Mouse (Mus musculus) CH12.LX (cell line): ENCODE data around the gene Naa35. TPM values are rescaled to one million over a fixed set of nuclear protein-coding genes. Genes with fewer than 3 reads are reported as not detected.

Experiments
- DNase-seq: peaks from one replicate; pipeline ENCODE4 v3.0.0-alpha.2; 2013; ENCODE audit errors: extremely low read depth
- H3K27ac ChIP-seq: 2 replicates; pipeline ENCODE4 v1.5.1; 2012; ENCODE audit warnings: low read depth, mild to moderate bottlenecking, control low read depth, moderate library complexity; ENCODE audit not compliant: insufficient read depth
- H3K27me3 ChIP-seq: replicated peaks from 2 replicates; pipeline ENCODE3; 2012; ENCODE audit warnings: inconsistent platforms
- H3K36me3 ChIP-seq, 2 experiments: replicated peaks in 1 of 2; 2 replicates each; pipeline versions ENCODE3 to v1.6.1; 2012; ENCODE audit warnings: inconsistent platforms in 1 of 2, low read length in 1 of 2, mild to moderate bottlenecking in 1 of 2, mixed read lengths in 1 of 2, moderate library complexity in 1 of 2; ENCODE audit not compliant: control insufficient read depth in 1 of 2, insufficient read depth in 1 of 2
- H3K4me1 ChIP-seq, 2 experiments: 2 replicates each; pipeline ENCODE4 v1.6.1; 2012; ENCODE audit warnings: inconsistent platforms in 1 of 2, moderate library complexity in 1 of 2; ENCODE audit not compliant: insufficient read depth in 2 of 2, control insufficient read depth in 1 of 2
- H3K4me2 ChIP-seq: 2 replicates; pipeline ENCODE4 v1.6.1; 2012; ENCODE audit warnings: low read depth, mild to moderate bottlenecking, control low read depth; ENCODE audit not compliant: poor library complexity, insufficient read depth, severe bottlenecking
- H3K4me3 ChIP-seq, 3 experiments: fragments of 150-350 bp in 1 of 3; sonication (generic) in 1 of 3; replicated peaks in 1 of 3; 2 replicates each; pipeline versions ENCODE3 to v1.5.1; 2011 to 2012; ENCODE audit warnings: low read depth in 2 of 3, low read length in 2 of 3, mild to moderate bottlenecking in 2 of 3, moderate library complexity in 2 of 3, control low read depth in 1 of 3, improper control_type of control experiment in 1 of 3, inconsistent platforms in 1 of 3, mixed read lengths in 1 of 3; ENCODE audit not compliant: poor library complexity in 1 of 3
- H3K79me2 ChIP-seq: replicated peaks from 2 replicates; pipeline ENCODE4 v1.6.1; 2012; ENCODE audit warnings: mild to moderate bottlenecking, moderate library complexity; ENCODE audit not compliant: control insufficient read depth, poor library complexity, insufficient read depth, severe bottlenecking; ENCODE audit errors: extremely low read depth
- H3K9ac ChIP-seq: 2 replicates; pipeline ENCODE4 v1.6.1; 2012; ENCODE audit warnings: low read depth, mild to moderate bottlenecking, control low read depth, moderate library complexity; ENCODE audit not compliant: insufficient read depth
- H3K9me3 ChIP-seq: replicated peaks from 2 replicates; pipeline ENCODE3; 2012; ENCODE audit warnings: low read length, inconsistent platforms, mixed read lengths
- BHLHE40 ChIP-seq: IDR thresholded peaks from 2 replicates; pipeline ENCODE4 v1.6.1; 2011; ENCODE audit warnings: mild to moderate bottlenecking, low read depth, low read length, improper control_type of control experiment
- CHD1 ChIP-seq: IDR thresholded peaks from 2 replicates; pipeline ENCODE4 v1.6.1; 2012; ENCODE audit warnings: low read depth, low read length, improper control_type of control experiment, inconsistent platforms
- CHD2 ChIP-seq: IDR thresholded peaks from 2 replicates; pipeline ENCODE4 v1.6.1; 2011; ENCODE audit warnings: low read length, improper control_type of control experiment
- CTCF ChIP-seq, 2 experiments: IDR thresholded peaks in 1 of 2; conservative IDR thresholded peaks in 1 of 2; 2 replicates each; pipeline ENCODE4 v1.5.1; 2011 to 2012; ENCODE audit warnings: low read depth in 2 of 2, low read length in 2 of 2, improper control_type of control experiment in 1 of 2, inconsistent platforms in 1 of 2, mild to moderate bottlenecking in 1 of 2, moderate library complexity in 1 of 2
- ELF1 ChIP-seq: IDR thresholded peaks from 2 replicates; pipeline ENCODE4 v1.6.1; 2014; ENCODE audit warnings: low read depth, mild to moderate bottlenecking, inconsistent platforms, low read length, improper control_type of control experiment
- EP300 ChIP-seq: IDR thresholded peaks from 2 replicates; pipeline ENCODE4 v1.6.1; 2011; ENCODE audit warnings: low read length, improper control_type of control experiment
- GABPA ChIP-seq: IDR thresholded peaks from 2 replicates; pipeline ENCODE4 v1.6.1; 2012; ENCODE audit warnings: low read depth, low read length, improper control_type of control experiment, inconsistent platforms; ENCODE audit not compliant: insufficient replicate concordance
- IRF4 ChIP-seq: IDR thresholded peaks from 2 replicates; pipeline ENCODE4 v1.6.1; 2014; ENCODE audit warnings: low read depth, mild to moderate bottlenecking, inconsistent platforms, low read length, improper control_type of control experiment
- JUN ChIP-seq: IDR thresholded peaks from 2 replicates; pipeline ENCODE4 v1.6.1; 2011; ENCODE audit warnings: low read depth, mild to moderate bottlenecking, low read length, improper control_type of control experiment, moderate library complexity; ENCODE audit not compliant: insufficient read depth
- KAT2A ChIP-seq: IDR thresholded peaks from 2 replicates; pipeline ENCODE4 v1.6.1; 2012; ENCODE audit warnings: low read length, improper control_type of control experiment, inconsistent platforms; ENCODE audit not compliant: insufficient replicate concordance
- MAFK ChIP-seq: IDR thresholded peaks from 2 replicates; pipeline ENCODE4 v1.6.1; 2011; ENCODE audit warnings: low read length, improper control_type of control experiment; ENCODE audit not compliant: insufficient replicate concordance
- MAX ChIP-seq: IDR thresholded peaks from 2 replicates; pipeline ENCODE4 v1.6.1; 2011; ENCODE audit warnings: low read length, improper control_type of control experiment
- MAZ ChIP-seq: IDR thresholded peaks from 2 replicates; pipeline ENCODE4 v1.6.1; 2012; ENCODE audit warnings: low read depth, mild to moderate bottlenecking, inconsistent platforms, low read length, improper control_type of control experiment, moderate library complexity
- MXI1 ChIP-seq: IDR thresholded peaks from 2 replicates; pipeline ENCODE4 v1.6.1; 2011; ENCODE audit warnings: mild to moderate bottlenecking, low read depth, low read length, improper control_type of control experiment
- NELFE ChIP-seq: IDR thresholded peaks from 2 replicates; pipeline ENCODE4 v1.6.1; 2011; ENCODE audit warnings: low read depth, low read length, improper control_type of control experiment
- POLR2A ChIP-seq: IDR thresholded peaks from 2 replicates; pipeline ENCODE4 v1.6.1; 2011; ENCODE audit warnings: low read depth, mild to moderate bottlenecking, improper control_type of control experiment, low read length
- RCOR1 ChIP-seq: conservative IDR thresholded peaks from 2 replicates; pipeline ENCODE4 v1.6.1; 2012; ENCODE audit warnings: low read depth, mild to moderate bottlenecking, inconsistent platforms, low read length, improper control_type of control experiment
- SIN3A ChIP-seq: IDR thresholded peaks from 2 replicates; pipeline ENCODE4 v1.6.1; 2012; ENCODE audit warnings: low read length, improper control_type of control experiment, inconsistent platforms
- SMC3 ChIP-seq: IDR thresholded peaks from 2 replicates; pipeline ENCODE4 v1.6.1; 2011; ENCODE audit warnings: low read depth, low read length, improper control_type of control experiment
- TCF12 ChIP-seq: IDR thresholded peaks from 2 replicates; pipeline ENCODE4 v1.6.1; 2014; ENCODE audit warnings: low read depth, mild to moderate bottlenecking, inconsistent platforms, low read length, improper control_type of control experiment
- UBTF ChIP-seq: IDR thresholded peaks from 2 replicates; pipeline ENCODE4 v1.6.1; 2012; ENCODE audit warnings: low read depth, mild to moderate bottlenecking, inconsistent platforms, low read length, improper control_type of control experiment, moderate library complexity
- USF1 ChIP-seq: IDR thresholded peaks from 2 replicates; pipeline ENCODE4 v1.6.1; 2014; ENCODE audit warnings: low read depth, mild to moderate bottlenecking, inconsistent platforms, low read length, improper control_type of control experiment
- USF2 ChIP-seq: conservative IDR thresholded peaks from 2 replicates; pipeline ENCODE4 v1.6.1; 2011; ENCODE audit warnings: low read depth, low read length, improper control_type of control experiment
- ZKSCAN1 ChIP-seq: IDR thresholded peaks from 2 replicates; pipeline ENCODE4 v1.6.1; 2012; ENCODE audit warnings: low read depth, inconsistent platforms, low read length, improper control_type of control experiment, borderline replicate concordance
- ZNF384 ChIP-seq: IDR thresholded peaks from 2 replicates; pipeline ENCODE4 v1.6.1; 2012; ENCODE audit warnings: low read depth, low read length, improper control_type of control experiment, inconsistent platforms
- dilution Hi-C: fragments of 300-500 bp; cut with MboI; formaldehyde crosslinking; loops from 2 replicates; pipeline ENCODE4 v1.14.3; 2020; ENCODE audit warnings: low sequenced_read_pairs; ENCODE audit not compliant: extremely low pct_unique_long_range_greater_than_20kb, extremely low pct_ligation_motif_present
- in situ Hi-C: fragments of 300-500 bp; cut with MboI; formaldehyde crosslinking; loops from 3 replicates; pipeline ENCODE4 v1.14.3; 2019; ENCODE audit warnings: low sequenced_read_pairs, low pct_ligation_motif_present, low pct_unique_long_range_greater_than_20kb, mixed read lengths
- polyA plus RNA-seq: library from polyadenylated mRNA; unstranded; fragments of >175 nt; gene quantifications from 2 replicates; pipeline ENCODE4 v1.2.1, GENCODE M21; 2012; ENCODE audit warnings: low read depth; ENCODE audit not compliant: insufficient read length
- total RNA-seq, 2 experiments: library from RNA; depleted of rRNA; stranded (reverse); fragments of 300-350 nt in 1 of 2; fragments of >200 nt in 1 of 2; gene quantifications; 2 replicates each; pipeline ENCODE4 v1.2.3; 2012 to 2014

Gene Naa35
- total and polyA plus RNA-seq, 3 experiments = 46.8 to 60.2 (median 56.4) TPM

GRCm38 (mm10) chr13:59555613-59556192 lies 29.4 kb upstream of the Naa35 start:
- Histone ChIP-seq H3K4me2 (peak overlapping the region; percentile 55; the same call in 1 of the 2 replicates), H3K9me3 (no peaks in the 10 kb centered on the region), H3K4me3 (no peak overlapping the region), H3K36me3 (peaks cover 0 to 2% of the 10 kb centered on the region in 2 experiments), H3K4me1 (peaks cover 10 to 23% of the 10 kb centered on the region in 2 experiments), H3K79me2 (no peaks in the 10 kb centered on the region), H3K27me3 (no peaks in the 10 kb centered on the region), H3K9ac (no peak overlapping the region; the same call in 1 of the 2 replicates), H3K27ac (no peak overlapping the region)
- TF ChIP-seq CTCF (conservative IDR thresholded peaks at IDR 0.05 in 1 of 2, IDR thresholded peaks at IDR 0.05 in 1 of 2; ENCODE audit: low read depth in 2 of 2, low read length in 2 of 2) = no peak
- no peak for TF ChIP-seq UBTF
- no peak for TF ChIP-seq MAZ
- no peak for TF ChIP-seq MAFK
- TF ChIP-seq MXI1 = no peak
- no peak for TF ChIP-seq EP300
- no peak for TF ChIP-seq ELF1
- TF ChIP-seq BHLHE40 = no peak
- TF ChIP-seq CHD2 = no peak
- TF ChIP-seq ZNF384 = no peak
- no peak for TF ChIP-seq NELFE
- no peak for TF ChIP-seq SIN3A
- TF ChIP-seq SMC3 = no peak
- no peak for DNase-seq
- in situ Hi-C loops (no loop called here), dilution Hi-C loops (no loop called here)

GRCm38 (mm10) chr13:59556670-59557069 lies 28.4 kb upstream of the Naa35 start:
- H3K27ac ChIP-seq = no peak overlapping the region
- H3K9ac ChIP-seq = peak overlapping the region; percentile 52
- peak overlapping the region; percentile 90 for H3K4me2 ChIP-seq
- peak overlapping the region; percentile 77 to 86 (median 79) for H3K4me3 ChIP-seq
- H3K9me3 ChIP-seq = no peaks in the 10 kb centered on the region
- peak; percentile 45 for DNase-seq
- H3K79me2 ChIP-seq = no peaks in the 10 kb centered on the region
- in situ Hi-C loops = no loop called here
- peaks cover 10 to 23% of the 10 kb centered on the region in 2 experiments for H3K4me1 ChIP-seq
- peaks cover 0 to 2% of the 10 kb centered on the region in 2 experiments for H3K36me3 ChIP-seq
- TF ChIP-seq USF2 (no peak), ZKSCAN1 (no peak), RCOR1 (no peak), NELFE (no peak), TCF12 (no peak), MXI1 (0 out of 2 replicates have a peak, but pooled peaks have one; percentile 33), BHLHE40 (no peak), KAT2A (no peak), IRF4 (0 out of 2 replicates have a peak, but pooled peaks have one; percentile 6), MAX (no peak), USF1 (no peak), SIN3A (no peak), EP300 (no peak), JUN (no peak), POLR2A (no peak), GABPA (no peak), UBTF (peak; percentile 55; the same call in 1 of the 2 replicates), MAZ (no peak), CHD2 (no peak), CHD1 (no peak)
- H3K27me3 ChIP-seq = no peaks in the 10 kb centered on the region
- dilution Hi-C loops = no loop called here
